Mouse (Mus musculus) adrenal gland, adult 18-20 months (tissue): ENCODE results near the gene Spns2. TPM values are rescaled to one million over a fixed set of nuclear protein-coding genes. Genes with fewer than 3 reads are reported as not detected.
"Not testable (repeated sequence)": the region's sequence is repeated elsewhere in the genome, so short reads cannot be mapped to it uniquely, and the experiment has no call there.

ENCODE experiments used
- DNase-seq, 2 experiments: peaks; one replicate each; pipeline ENCODE4 v3.0.0; 2021 to 2022; ENCODE audit warnings: low spot score in 2 of 2
- total RNA-seq, 2 experiments: library from RNA; stranded (reverse); gene quantifications; 1 replicate in 1 of 2; 2 replicates in 1 of 2; pipeline ENCODE4 v1.2.3; 2021

Spns2 gene
- total RNA-seq, 2 experiments from 2014 or later, result 2.7 to 3.7 TPM

DNA sequence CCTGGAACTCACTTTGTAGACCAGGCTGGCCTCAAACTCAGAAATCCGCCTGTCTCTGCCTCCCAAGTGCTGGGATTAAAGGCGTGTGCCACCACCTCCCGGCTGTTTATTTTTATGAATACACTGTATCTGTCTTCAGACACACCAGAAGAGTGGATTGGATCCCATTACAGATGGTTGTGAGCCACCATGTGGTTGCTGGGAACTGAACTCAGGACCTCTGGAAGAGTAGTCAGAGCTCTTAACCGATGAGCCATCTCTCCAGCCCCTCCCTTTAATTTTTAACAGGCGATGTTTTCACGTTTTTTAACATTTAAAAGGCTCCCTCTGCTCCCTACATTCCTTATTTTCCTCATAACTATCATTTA is 49.1 kb downstream of the Spns2 start:
- not testable (repeated sequence) for DNase-seq

DNA sequence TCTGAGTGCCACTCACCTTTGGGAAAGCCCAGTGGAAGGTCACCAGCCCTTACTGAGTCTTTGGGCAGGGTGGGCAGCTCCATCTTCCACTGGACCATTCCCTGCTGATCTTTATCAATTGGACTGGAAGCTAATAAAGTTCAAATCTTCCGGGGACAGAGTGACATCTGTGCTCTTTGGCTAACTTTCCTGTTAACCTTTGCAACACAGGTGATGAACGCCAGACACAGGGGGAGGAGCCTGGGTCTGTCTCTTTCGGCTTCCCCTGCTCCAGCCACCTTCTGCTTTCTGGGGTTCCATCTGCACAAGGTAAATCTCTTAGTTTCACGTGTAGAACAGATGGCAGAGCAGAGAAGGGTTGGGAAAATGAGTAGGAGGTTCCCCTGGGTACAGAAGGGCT is 51.3 kb downstream of the Spns2 start:
- no peak for DNase-seq

GRCm38 (mm10) chr11:72436756-72437650 is 52.7 kb downstream of the Spns2 start:
- no peak for DNase-seq

GRCm38 (mm10) chr11:72436271-72436670 is 53.4 kb downstream of the Spns2 start:
- DNase-seq, result no peak

DNA sequence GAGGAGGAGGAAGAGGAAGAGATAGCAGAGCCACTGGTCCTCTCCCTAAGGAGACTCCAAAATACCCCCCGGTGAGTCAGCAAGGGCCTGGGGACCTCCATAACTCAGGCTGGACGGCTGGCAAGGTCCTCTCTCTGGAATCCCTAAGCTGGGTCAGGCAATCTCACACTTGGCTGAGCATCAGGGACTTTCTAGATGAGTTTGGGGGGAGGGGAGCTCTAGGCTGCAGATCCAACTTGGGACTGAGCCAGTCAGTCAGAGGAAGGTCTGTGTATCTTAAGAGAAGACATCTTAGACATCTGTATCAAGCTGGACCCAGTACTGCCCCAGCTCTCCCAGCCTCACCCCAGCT is 54.0 kb downstream of the Spns2 start:
- peak in 1 of 2 experiments; percentile 41 for DNase-seq

GRCm38 (mm10) chr11:72434963-72435693 is 54.6 kb downstream of the Spns2 start, which contains the start of gene Ggt6:
Gene Ggt6 (plus strand): TSS chr11:72435526.
- DNase-seq, result peak in 1 of 2 experiments; percentile 33

DNA sequence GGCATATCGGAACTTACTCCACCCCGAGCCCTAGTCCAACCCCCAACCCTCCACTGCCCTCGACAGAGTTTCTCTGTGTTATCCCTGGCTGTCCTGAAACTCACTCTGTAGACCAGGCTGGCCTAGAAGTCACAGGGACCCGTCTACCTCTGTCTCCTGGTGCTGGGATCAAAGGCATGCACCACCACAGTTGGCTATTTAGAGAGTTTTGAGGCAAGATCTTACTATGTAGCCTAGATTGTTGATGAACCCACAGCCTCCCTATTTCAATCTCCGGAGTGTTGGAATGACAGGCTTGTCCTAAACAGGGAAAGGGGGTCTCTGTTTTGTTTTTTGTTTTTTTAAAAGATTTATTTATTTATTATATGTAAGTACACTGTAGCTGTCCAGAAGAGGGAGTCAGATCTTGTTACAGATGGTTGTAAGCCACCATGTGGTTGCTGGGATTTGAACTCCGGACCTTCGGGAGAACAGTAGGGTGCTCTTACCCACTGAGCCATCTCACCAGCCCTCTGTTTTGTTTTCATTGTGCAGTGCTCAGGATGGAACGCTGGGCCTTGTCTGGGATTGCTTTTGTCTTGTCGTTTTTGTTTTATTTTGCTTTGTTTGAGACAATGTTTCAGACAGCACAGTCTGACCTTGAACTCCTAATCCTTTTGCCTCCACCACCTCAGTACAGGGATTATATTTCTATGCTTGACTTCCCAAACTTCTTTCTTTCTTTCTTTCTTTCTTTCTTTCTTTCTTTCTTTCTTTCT is 59.2 kb downstream of the Spns2 start:
- DNase-seq, result not testable (repeated sequence)

DNA sequence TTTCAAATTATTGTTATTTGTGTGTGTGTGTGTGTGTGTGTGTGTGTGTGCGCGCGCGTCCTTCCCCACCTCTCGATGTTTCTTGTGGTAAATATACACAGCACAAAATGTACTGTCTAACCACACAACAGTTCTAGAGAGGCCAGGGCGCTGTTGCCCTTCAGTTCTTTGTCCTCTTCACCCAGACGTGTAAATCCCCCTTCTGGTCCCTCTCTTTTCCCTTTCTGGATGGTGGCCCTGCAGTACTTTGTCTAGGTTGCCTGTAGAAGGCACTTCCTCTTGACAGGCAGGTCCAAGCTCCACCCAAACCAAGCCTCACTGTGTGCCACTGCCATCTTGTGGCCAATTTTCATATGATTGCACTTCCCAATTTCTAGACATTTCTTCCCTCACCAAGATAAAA is 60.4 kb downstream of the Spns2 start:
- peak; percentile 63 to 66 for DNase-seq

GRCm38 (mm10) chr11:72428694-72429093 is 61.0 kb downstream of the Spns2 start:
- peak; percentile 81 to 82 for DNase-seq

- DNase-seq, result no peak
These were observed 62.8 kb downstream of the Spns2 start for GRCm38 (mm10) chr11:72426884-72427283.

- DNase-seq, result no peak
These were observed 64.5 kb downstream of the Spns2 start for GRCm38 (mm10) chr11:72425201-72425600.

- DNase-seq, result no peak
These were observed 66.0 kb downstream of the Spns2 start for GRCm38 (mm10) chr11:72423686-72424085.

- DNase-seq, result no peak
These were observed 68.0 kb downstream of the Spns2 start for GRCm38 (mm10) chr11:72421518-72422278.

DNA sequence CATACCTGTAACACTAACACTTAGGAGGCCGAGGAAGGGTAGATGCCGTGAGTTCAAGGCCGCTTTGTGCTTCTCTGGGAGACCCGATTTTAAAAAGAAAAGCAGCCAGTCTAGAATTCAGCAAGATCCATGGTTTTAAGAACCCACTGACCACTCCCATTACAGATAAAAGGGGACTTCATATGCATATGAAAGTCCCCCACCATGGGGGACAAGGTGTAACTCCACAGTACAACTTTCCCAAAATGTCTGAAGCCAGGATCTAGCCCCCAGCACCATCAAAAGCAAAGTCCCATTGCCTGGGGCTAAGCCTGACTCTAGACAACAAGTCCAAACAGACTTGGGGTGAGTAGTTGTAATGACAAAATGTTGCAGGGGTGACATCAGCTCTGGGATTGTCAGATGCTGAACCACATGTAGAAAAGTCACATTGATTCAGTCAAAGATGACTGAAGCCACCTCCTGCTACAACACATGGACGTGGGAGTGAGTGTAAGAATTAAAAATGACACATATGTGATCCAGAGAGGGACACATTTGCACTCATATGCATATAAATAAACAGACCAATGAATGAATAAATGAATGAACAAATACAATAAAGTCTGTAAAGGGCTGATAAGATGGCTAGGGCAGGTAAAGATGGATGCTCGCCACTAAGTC is 69.1 kb downstream of the Spns2 start:
- DNase-seq, result no peak

- DNase-seq, result no peak
These were observed 70.7 kb downstream of the Spns2 start for GRCm38 (mm10) chr11:72419006-72419405.

DNA sequence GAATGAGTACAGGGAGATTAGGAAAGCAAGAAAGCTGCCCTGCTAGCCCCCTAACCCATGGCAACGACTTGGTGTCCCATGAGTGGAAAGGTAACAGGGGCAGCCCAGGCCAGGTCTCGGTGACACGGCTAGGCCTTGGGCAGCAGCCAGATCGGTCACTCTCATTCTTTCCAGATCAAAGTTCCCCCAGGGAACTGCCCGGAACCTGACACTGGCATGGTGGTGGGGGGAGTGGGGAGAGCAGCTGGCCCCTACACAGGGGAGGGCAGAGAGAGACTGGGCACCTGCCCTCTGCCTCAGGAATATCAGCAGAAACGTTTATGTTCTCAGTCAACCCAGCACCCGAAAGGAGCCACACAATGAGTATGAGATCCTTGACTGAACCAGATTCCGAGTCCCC is 71.5 kb downstream of the Spns2 start:
- no peak for DNase-seq

DNA sequence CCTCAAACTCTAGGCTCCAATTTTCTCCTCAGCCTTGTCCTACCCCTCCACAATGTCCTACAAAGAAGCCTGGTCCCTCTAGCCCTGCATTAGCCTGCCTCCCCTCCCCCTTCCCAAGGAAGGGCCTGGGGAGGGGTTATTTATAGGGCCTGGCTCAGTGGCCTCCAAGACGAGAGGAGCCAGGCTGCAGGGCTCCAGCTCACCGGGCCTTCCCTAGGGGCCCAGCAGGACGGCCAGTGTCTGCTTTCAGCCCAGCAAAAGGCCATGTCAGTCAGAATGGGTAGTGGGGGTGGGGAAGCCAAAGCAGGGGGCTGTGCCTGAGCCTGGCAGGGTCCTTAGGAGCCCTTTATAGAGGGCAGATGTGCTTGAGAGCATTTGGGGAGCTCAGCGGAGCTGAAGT is 72.3 kb downstream of the Spns2 start:
- DNase-seq, result no peak

DNA sequence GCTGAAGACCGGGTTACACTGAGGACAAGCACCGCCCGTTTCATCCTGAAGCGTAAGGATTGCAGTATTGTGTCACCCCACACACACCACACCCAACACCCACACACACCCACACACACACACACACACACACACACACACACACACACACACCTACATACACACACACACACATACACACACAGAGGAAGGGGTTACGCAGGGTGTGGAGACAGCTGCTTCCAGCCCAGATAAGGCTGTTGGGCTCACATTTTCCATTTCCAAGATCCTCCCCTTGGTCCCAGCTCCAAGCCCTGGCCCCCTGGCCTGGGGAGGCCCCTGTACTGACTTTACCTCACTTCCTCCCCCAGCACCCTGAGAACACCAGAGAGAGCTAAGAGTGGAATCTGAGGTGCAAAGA is 73.0 kb downstream of the Spns2 start:
- no peak for DNase-seq

DNA sequence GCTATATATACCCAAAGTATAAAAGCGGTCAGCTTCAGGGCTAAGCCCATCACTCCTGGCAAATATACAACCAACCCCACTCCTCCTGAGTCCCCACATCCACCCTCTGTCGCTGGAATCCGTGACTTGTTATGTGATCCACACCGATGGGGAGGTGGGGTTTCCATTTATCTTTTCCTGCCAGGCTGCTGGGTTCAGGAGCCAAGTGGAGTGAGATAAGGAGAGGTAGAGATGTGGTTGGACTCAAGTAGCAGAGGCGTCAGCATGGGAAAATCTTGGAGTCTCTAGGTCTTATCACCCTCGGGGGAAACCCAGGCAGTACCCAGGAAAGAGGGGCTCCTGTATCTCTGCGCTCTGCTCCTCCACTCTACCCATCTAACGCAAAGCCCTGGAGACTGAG is 74.5 kb downstream of the Spns2 start:
- no peak for DNase-seq

- DNase-seq, result no peak
These were observed 76.0 kb downstream of the Spns2 start for GRCm38 (mm10) chr11:72413601-72414190.
